Mouse (Mus musculus): Measurements from ENCODE around the gene Vmn1r33.
"Not testable (repeated sequence)": the region's sequence is repeated elsewhere in the genome, so short reads cannot be mapped to it uniquely, and the experiment has no call there.

Gene Vmn1r33

GRCm38 (mm10) chr6:66618182-66618581 lies at the start of gene Vmn1r33:
Gene Vmn1r33 (minus strand): TSS chr6:66618282.
- not testable (repeated sequence) for DNase-seq

GRCm38 (mm10) chr6:66643779-66644178 lies 25.7 kb upstream of the Vmn1r33 start, which contains the start of gene Vmn1r34:
Gene Vmn1r34 (minus strand): TSS chr6:66643879.
- no peak for DNase-seq

GRCm38 (mm10) chr6:66595804-66596203 lies 22.3 kb downstream of the Vmn1r33 start:
- DNase-seq = no peak
